Mouse (Mus musculus) hindbrain, embryonic 12.5 days (tissue): ENCODE measurements around the gene Tmem150b. TPM values are rescaled to one million over a fixed set of nuclear protein-coding genes. Genes with fewer than 3 reads are reported as not detected.

Experiments
- ATAC-seq: fragments of 200-750 bp; cut with Nextera tagmentation; 2 replicates; pipeline ENCODE4 v1.8.0; 2017; ENCODE audit warnings: moderate TSS enrichment; ENCODE audit not compliant: low FRiP score
- H3K27ac ChIP-seq: fragments of 300-500 bp; sonication (generic); 2 replicates; pipeline ENCODE4 v1.5.1; 2016; ENCODE audit warnings: mild to moderate bottlenecking
- H3K27me3 ChIP-seq: fragments of 300-500 bp; sonication (generic); 2 replicates; pipeline ENCODE4 v1.6.1; 2016; ENCODE audit warnings: mild to moderate bottlenecking
- H3K36me3 ChIP-seq: fragments of 300-500 bp; sonication (generic); 2 replicates; pipeline ENCODE4 v1.6.1; 2016; ENCODE audit warnings: mild to moderate bottlenecking
- H3K4me1 ChIP-seq: fragments of 300-500 bp; sonication (generic); 2 replicates; pipeline ENCODE4 v1.6.1; 2016
- H3K4me2 ChIP-seq: fragments of 300-500 bp; sonication (generic); replicated peaks from 2 replicates; pipeline ENCODE4 v1.6.1; 2016; ENCODE audit warnings: mild to moderate bottlenecking
- H3K4me3 ChIP-seq: fragments of 300-500 bp; sonication (generic); 2 replicates; pipeline ENCODE4 v1.5.1; 2016; ENCODE audit warnings: mild to moderate bottlenecking
- H3K9ac ChIP-seq: fragments of 300-500 bp; sonication (generic); 2 replicates; pipeline ENCODE4 v1.6.1; 2016; ENCODE audit warnings: mild to moderate bottlenecking, moderate library complexity
- H3K9me3 ChIP-seq: fragments of 300-500 bp; sonication (generic); replicated peaks from 2 replicates; pipeline ENCODE4 v1.6.1; 2016; ENCODE audit warnings: mild to moderate bottlenecking
- WGBS: fragments of 180-500 bp; shearing (Covaris S2); methylation state at CpG from one replicate; pipeline ENCODE4 v1.1.7; 2016; 5-methylcytosine and 5-hydroxymethylcytosine counted together
- polyA plus RNA-seq: library from polyadenylated mRNA; unstranded; fragments of >200 nt; fragmentation: Nextera tagmentation; extraction: Ambion mirVana; gene quantifications from 2 replicates; pipeline ENCODE4 v1.2.1, GENCODE M21; 2016

Gene Tmem150b
- polyA plus RNA-seq, 1 experiment from 2014 or later: 0.48 TPM

DNA sequence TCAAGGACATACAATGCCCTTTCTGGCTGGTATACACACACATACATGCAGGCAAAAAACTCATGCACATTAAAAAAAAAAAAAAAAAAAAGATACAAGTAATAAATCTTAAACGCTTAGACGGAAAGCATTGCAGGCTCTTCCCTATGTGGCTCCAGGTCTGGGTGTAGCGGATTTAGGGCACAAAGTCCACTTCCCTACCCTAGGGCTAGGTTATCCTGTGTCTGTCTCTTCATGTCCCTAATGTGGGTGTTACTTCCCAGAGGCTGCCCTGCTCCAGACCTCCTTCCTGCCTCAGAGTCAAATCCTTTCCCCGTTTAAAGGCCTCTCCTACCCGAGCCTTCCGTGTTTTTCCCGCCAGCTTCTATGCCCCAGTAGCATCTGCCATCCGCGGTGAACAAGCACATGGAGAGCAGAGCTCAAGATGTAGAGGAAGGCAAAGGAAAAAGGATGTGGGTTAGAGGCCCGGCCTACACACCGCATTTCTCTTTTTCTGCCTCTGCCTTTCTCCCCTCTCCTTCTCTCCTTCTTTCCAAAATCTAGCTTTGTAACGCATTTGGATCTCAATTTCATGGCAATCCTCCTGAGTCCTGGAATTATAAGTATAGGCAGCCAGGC is 50.8 kb downstream of the Tmem150b start:
- Histone ChIP-seq H3K4me3 (no peak overlapping the region), H3K4me1 (no peaks in the 10 kb centered on the region), H3K9me3 (no peaks in the 10 kb centered on the region), H3K9ac (no peak overlapping the region), H3K27ac (no peak overlapping the region), H3K27me3 (no peaks in the 10 kb centered on the region), H3K4me2 (no peak overlapping the region), H3K36me3 (peaks cover 59% of the 10 kb centered on the region)
- WGBS: 90% methylated on average over 12 of the region's 12 CpGs
- no peak for ATAC-seq

DNA sequence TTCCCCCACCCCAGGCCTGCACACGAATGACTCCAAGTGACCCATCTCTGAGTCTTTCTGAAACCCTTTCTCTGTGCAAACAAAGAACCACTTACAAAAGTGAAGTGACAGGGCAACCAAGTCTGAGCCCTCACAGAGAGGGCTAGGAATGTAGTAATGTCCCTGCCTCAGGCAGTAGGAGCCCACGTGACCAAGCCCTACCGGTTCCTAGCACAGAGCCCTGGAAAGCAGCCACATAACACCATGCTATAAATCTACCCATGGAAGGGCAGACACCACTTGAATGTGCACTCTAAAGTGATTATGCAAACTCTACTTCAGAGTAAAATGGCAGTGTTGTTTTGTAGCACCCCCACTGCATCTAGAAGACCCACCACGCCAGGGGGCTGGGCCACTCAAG is 53.1 kb downstream of the Tmem150b start:
- Histone ChIP-seq H3K4me2 (no peak overlapping the region), H3K4me3 (no peak overlapping the region), H3K27me3 (no peaks in the 10 kb centered on the region), H3K36me3 (peaks cover 73% of the 10 kb centered on the region), H3K27ac (no peak overlapping the region), H3K4me1 (no peaks in the 10 kb centered on the region), H3K9me3 (0 out of 2 replicates have a peak, but pooled peaks cover 4% of the 10 kb centered on the region), H3K9ac (no peak overlapping the region)
- ATAC-seq: no peak
- 76% methylated on average over 4 of the region's 4 CpGs for WGBS

DNA sequence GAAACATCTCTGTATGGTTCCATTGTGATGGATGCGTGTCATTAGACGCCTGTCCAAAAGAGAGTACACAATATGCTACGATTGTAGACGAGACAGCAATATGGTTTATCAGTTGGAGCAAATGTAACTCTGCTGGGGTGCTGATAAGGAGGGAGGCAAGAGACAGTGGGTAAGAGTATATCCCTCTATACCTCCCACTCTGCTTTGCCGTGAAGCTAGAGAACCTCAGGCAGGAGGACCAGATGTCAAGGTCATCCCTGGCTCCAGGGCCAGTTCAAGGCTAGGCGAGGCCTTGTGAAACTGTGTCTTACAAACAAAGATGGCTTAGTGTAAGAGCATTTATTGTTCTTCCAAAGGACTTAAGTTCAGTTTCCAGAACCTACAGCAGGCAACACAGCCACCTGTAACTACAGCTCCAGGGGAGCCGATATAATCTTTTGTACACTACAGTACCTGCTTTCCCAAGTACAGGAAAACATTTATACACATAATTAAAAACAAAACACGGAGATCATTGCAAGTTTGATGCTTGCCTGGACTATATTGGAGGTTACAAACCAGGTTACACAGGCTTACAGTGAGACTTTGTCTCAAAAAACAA is 54.3 kb downstream of the Tmem150b start:
- Histone ChIP-seq H3K9ac (no peak overlapping the region), H3K9me3 (0 out of 2 replicates have a peak, but pooled peaks cover 4% of the 10 kb centered on the region), H3K27ac (no peak overlapping the region), H3K27me3 (no peaks in the 10 kb centered on the region), H3K36me3 (peaks cover 72% of the 10 kb centered on the region), H3K4me2 (no peak overlapping the region), H3K4me1 (no peaks in the 10 kb centered on the region), H3K4me3 (no peak overlapping the region)
- no peak for ATAC-seq
- WGBS: 88% methylated on average over 8 of the region's 8 CpGs

DNA sequence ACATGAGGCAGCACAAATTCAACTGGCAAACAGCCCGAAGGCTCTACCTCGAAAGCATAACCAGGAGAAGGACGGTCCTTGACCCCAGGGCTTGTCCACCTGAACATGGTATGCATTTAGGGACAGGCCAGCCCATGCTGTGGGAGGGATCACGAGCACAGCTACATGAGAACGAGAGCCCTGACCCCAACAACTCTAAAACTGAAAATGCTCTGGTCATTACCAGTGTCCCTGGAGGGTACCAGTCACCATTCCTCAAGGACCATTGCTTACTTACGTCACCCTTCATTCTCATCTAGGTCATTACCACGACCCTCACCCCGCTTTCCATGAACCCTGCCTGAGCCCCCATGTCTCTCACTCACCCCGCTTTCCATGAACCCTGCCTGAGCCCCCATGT is 55.9 kb downstream of the Tmem150b start:
- Histone ChIP-seq H3K4me3 (no peak overlapping the region), H3K27me3 (no peaks in the 10 kb centered on the region), H3K9me3 (0 out of 2 replicates have a peak, but pooled peaks cover 4% of the 10 kb centered on the region), H3K27ac (no peak overlapping the region), H3K9ac (no peak overlapping the region), H3K4me1 (no peaks in the 10 kb centered on the region), H3K36me3 (peaks cover 67% of the 10 kb centered on the region), H3K4me2 (no peak overlapping the region)
- WGBS: 97% methylated on average over 9 of the region's 9 CpGs
- ATAC-seq: no peak

DNA sequence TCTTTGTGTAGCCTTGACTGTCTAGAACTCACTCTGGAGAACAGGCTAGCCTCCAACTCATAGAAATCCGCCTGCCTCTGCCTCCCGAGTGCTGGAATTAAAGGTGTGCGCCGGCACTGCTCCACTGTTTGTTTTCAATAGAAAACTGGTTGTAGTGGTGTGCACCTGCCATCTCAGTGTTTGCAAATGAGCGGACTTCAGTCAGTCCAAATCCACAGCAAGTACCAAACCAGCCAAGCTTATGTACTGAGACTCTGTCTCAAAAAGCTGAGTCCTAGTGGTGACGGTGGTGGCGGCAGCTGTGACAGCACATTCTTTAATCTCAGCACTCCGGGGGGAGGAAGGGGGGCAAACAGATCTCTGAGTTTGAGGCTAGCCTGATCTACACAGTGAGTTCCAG is 56.5 kb downstream of the Tmem150b start:
- H3K4me2 ChIP-seq: no peak overlapping the region
- no peak overlapping the region for H3K27ac ChIP-seq
- ATAC-seq: no peak
- H3K27me3 ChIP-seq: no peaks in the 10 kb centered on the region
- 98% methylated on average over 8 of the region's 8 CpGs for WGBS
- H3K9me3 ChIP-seq: 0 out of 2 replicates have a peak, but pooled peaks cover 4% of the 10 kb centered on the region
- H3K4me1 ChIP-seq: no peaks in the 10 kb centered on the region
- peaks cover 65% of the 10 kb centered on the region for H3K36me3 ChIP-seq
- no peak overlapping the region for H3K9ac ChIP-seq
- H3K4me3 ChIP-seq: no peak overlapping the region

DNA sequence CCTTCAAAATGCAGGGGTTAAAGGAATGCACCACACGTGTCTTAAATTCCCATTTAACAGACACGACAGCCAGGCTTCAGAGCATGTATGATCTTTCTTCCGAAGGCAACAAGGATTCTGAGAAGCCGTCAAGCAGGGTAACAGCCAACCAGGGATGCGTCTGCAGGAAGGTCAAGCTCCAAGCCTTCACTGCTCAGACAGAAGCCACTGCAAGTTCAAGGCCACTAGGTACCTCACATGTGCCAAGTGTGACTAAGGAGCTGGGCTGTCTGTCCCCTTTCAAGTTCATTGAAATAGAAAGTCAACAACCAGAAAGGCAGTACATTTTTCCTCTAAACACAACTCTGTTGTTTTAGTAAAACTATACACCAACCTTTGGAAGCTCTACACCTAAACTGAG is 58.2 kb downstream of the Tmem150b start:
- no peaks in the 10 kb centered on the region for H3K4me1 ChIP-seq
- WGBS: 98% methylated on average over 5 of the region's 5 CpGs
- 0 out of 2 replicates have a peak, but pooled peaks cover 4% of the 10 kb centered on the region for H3K9me3 ChIP-seq
- H3K27ac ChIP-seq: no peak overlapping the region
- H3K4me2 ChIP-seq: no peak overlapping the region
- no peaks in the 10 kb centered on the region for H3K27me3 ChIP-seq
- H3K36me3 ChIP-seq: peaks cover 70% of the 10 kb centered on the region
- H3K9ac ChIP-seq: no peak overlapping the region
- H3K4me3 ChIP-seq: no peak overlapping the region
- ATAC-seq: no peak

DNA sequence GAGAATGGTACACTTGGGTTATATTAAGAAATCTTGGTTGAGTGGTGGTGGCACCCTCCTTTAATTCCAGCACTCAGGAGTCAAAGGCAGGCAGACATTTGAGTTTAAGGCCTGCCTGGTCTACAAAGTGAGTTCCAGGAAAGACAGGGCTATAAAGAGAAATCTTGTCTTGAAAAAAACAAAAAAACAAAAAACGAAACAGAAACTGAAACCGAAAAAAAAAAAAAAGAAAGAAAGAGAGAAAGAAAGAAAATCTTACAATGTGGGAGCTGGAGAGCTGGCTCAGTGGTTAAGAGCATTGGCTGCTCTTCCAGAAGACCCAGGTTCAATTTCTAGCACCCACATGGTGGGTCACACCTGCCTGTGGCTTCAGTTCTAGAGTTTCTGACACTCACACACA is 61.3 kb downstream of the Tmem150b start:
- no peak overlapping the region for H3K9ac ChIP-seq
- no peak for ATAC-seq
- peaks cover 45% of the 10 kb centered on the region for H3K36me3 ChIP-seq
- peaks cover 9% of the 10 kb centered on the region for H3K4me1 ChIP-seq
- H3K4me3 ChIP-seq: no peak overlapping the region
- 95% methylated on average over 2 of the region's 2 CpGs for WGBS
- H3K27me3 ChIP-seq: no peaks in the 10 kb centered on the region
- no peak overlapping the region for H3K4me2 ChIP-seq
- 0 out of 2 replicates have a peak, but pooled peaks cover 4% of the 10 kb centered on the region for H3K9me3 ChIP-seq
- no peak overlapping the region for H3K27ac ChIP-seq

DNA sequence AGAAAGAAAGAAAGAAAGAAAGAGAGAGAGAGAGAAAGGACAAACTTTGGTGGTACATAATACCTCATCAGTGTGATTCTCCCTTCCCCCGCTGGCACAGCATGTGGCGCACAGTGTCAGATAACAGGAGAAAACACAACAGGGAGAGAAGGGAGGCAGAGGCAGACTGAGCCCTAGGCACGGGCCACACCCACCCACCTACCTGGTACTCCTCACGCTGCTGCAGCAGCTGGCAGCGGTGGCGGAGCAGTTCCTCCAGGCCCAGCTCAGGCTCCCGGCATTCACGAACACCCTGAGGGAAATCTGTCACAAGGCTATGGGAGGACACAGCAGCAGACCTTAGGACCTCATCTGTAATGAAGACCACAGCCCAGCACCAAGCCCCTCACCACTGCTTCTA is 61.9 kb downstream of the Tmem150b start:
- H3K36me3 ChIP-seq: peaks cover 39% of the 10 kb centered on the region
- no peak overlapping the region for H3K9ac ChIP-seq
- WGBS: 67% methylated on average over 8 of the region's 8 CpGs
- no peaks in the 10 kb centered on the region for H3K27me3 ChIP-seq
- peaks cover 9% of the 10 kb centered on the region for H3K4me1 ChIP-seq
- no peak overlapping the region for H3K4me2 ChIP-seq
- no peak overlapping the region for H3K4me3 ChIP-seq
- no peaks in the 10 kb centered on the region for H3K9me3 ChIP-seq
- no peak for ATAC-seq
- no peak overlapping the region for H3K27ac ChIP-seq

DNA sequence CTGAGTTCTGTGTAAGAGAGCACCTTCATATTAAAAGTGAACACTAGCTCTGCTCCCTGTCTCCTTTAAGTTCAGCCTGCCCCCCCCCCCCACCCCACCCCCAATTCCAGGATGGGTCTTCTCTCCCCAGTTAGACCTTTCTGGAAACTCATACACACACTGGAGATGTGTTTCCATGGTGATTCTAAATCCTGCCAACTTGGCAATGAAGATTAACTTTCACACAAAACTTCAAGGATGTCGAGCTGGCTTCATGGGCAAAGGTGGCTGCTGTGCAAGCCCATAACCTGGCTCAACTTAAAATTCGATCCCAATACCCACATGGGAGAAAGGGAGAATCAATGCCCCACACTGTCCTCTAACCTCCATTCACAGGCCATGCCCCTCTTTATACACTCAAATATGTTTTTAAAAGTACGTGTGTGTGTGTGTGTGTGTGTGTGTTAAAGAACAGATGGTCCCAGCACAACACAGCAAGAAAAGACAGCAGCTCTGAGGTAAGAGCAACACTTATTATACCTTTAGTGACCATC is 65.1 kb downstream of the Tmem150b start:
- Histone ChIP-seq H3K4me2 (peak overlapping the region; percentile 87), H3K27ac (peak overlapping the region; percentile 97), H3K36me3 (peaks cover 20% of the 10 kb centered on the region), H3K9me3 (no peaks in the 10 kb centered on the region), H3K9ac (peak overlapping the region; percentile 81), H3K4me1 (peaks cover 39% of the 10 kb centered on the region), H3K4me3 (peak overlapping the region; percentile 88), H3K27me3 (no peaks in the 10 kb centered on the region)
- WGBS: 71% methylated on average over 3 of the region's 3 CpGs
- ATAC-seq: no peak

DNA sequence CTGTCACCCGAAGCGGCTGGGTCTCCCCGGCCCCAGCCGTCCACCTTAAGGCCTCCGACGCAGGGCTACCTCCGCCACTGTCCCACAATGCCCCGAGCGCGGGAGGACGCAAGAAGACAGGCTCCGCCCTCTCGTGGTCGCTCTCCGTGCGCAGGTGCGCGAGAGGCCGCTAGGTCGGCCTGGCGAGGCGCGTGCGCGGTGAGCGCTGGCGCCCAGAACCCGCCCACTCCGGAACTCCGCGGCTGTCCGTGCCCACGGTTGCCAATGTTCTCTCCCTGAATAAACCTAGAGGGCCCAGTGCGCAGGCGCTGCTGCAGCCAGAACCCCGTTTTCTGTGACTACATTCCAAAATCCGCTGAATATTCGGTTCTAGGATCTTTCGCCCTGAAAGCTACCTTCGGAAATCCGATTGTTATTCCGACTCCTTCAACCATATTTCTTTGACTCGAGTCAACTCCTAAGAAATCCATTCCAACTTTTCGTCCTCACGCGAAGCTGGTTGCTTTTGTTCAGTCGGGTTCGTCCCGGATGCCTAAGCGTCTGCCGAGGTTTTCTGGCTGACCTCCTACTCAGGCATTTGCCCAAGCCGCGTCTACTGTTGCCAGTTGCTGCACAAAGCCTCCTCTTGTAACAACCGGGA is 66.0 kb downstream of the Tmem150b start, which contains the start of gene Ppp6r1:
Gene Ppp6r1, minus strand, starts transcription at position 108 of the 640 bp plus-strand sequence.
- ATAC-seq: peak; percentile 98

DNA sequence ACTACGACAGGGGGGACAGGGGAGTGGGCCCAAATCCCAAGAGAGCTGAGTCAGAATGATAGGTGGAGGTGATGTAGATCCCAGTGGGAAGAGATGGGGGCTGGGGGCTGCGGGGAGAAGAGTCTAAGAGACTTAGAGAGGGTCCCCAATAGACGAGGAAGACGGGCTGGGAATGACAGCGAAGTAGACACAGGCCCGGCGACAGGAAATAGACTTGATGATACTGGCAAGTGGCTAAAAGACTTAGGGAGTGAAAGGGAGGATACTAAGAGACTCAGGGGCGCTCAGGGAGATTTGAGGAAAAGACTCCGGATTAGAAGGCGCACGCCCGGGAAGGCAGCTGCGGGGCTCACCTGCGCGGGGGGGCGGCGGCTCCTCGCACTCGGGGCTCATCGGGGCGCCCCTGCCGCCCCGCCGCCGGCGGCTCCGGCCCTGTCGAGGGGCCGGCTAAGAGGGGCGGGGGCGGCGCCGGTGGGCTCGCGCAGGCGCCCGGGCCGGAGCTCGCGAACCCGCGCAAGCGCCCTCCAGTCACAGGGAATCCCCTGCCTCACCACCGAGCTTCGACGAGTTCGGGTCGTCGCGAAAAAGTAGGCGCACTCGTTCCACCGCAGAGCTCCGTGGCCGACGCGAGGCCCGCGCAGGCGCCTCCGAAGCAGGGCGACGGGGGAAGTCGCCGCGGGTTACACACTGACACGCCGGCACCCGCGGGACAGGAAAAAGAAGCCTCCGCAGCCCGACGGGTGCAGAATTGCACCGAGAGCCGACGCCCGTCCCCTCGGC is 66.7 kb downstream of the Tmem150b start:
- WGBS: under 1% methylated on average over 68 of the region's 78 CpGs
- Histone ChIP-seq H3K4me2 (peak overlapping the region; percentile 87), H3K36me3 (peaks cover 9% of the 10 kb centered on the region), H3K4me3 (peak overlapping the region; percentile 88), H3K27me3 (no peaks in the 10 kb centered on the region), H3K9me3 (no peaks in the 10 kb centered on the region), H3K4me1 (peaks cover 41% of the 10 kb centered on the region), H3K9ac (peak overlapping the region; percentile 95), H3K27ac (peak overlapping the region; percentile 97)
- peak; percentile 80 for ATAC-seq

More for the DNA sequence above, 66.0 kb downstream of the Tmem150b start, which contains the start of gene Ppp6r1:
- under 1% methylated on average over 54 of the region's 54 CpGs for WGBS
- peak within 1 kb of the TSS; percentile 88 for H3K4me3 ChIP-seq
- peaks cover 12% of the 10 kb centered on the region for H3K36me3 ChIP-seq
- H3K27me3 ChIP-seq: no peaks in the 10 kb centered on the region
- H3K4me2 ChIP-seq: peak within 1 kb of the TSS; percentile 87
- peak within 1 kb of the TSS; percentile 95 for H3K9ac ChIP-seq
- peak within 1 kb of the TSS; percentile 97 for H3K27ac ChIP-seq
- H3K4me1 ChIP-seq: peaks cover 41% of the 10 kb centered on the region
- no peaks in the 10 kb centered on the region for H3K9me3 ChIP-seq
